Mouse (Mus musculus): Measurements from ENCODE around the gene Magi1. TPM values are rescaled to one million over a fixed set of nuclear protein-coding genes. Genes with fewer than 3 reads are reported as not detected.
A peak's percentile ranks its signal among the peaks of the same experiment; 100 is the strongest.

The Magi1 gene
- total and polyA plus RNA-seq, 2 experiments from 2014 or later, result 23.0 to 36.9 TPM

DNA sequence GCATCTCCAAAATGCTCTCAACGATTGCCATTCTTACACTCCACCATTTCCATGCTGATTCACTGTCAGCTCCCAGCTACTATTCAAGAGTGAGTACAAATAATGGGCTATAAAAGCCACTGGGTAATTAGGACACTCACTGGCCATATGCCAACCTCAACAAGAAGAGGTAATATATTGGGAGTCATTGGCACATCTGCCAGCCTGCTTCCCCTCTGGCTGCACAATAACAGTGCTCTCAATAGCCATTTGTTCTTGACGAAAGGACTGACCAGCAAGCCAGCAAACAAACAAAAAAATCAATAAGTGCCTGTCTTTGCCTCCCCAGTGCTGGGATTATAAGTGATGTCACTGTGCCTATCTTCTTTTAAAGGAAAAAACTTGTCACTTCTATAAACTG, 326.5 kb downstream of the Magi1 start:
- Histone ChIP-seq H3K36me3 (ENCODE audit: insufficient read depth, low read length) (no peaks in the 10 kb centered on the region), H3K9me3 (ENCODE audit: low read length) (no peaks in the 10 kb centered on the region), H3K27me3 (ENCODE audit: insufficient read depth, low read length) (no peaks in the 10 kb centered on the region), H3K4me3 (ENCODE audit: low read length) (no peak overlapping the region), H3K9ac (replicated peaks; ENCODE audit: low read length) (no peak overlapping the region), H3K27ac (no peak overlapping the region), H3K4me1 (ENCODE audit: insufficient read depth, low read length) (peaks cover 4% of the 10 kb centered on the region; the same call in 1 of the 2 replicates), H3K4me2 (ENCODE audit: low read depth, low read length) (no peak overlapping the region)
- ATAC-seq, result no peak
- DNase-seq (ENCODE audit: low spot score), result peak; percentile 36
- no peak for TF ChIP-seq CTCF (IDR thresholded peaks at IDR 0.05; ENCODE audit: low read depth)
- 30% methylated on average over 2 of the region's 2 CpGs for WGBS

GRCm38 (mm10) chr6:93946612-93947011, 337.1 kb downstream of the Magi1 start:
- ATAC-seq (no peak), DNase-seq (ENCODE audit: low spot score) (no peak)
- Histone ChIP-seq H3K27me3 (ENCODE audit: insufficient read depth, low read length) (no peaks in the 10 kb centered on the region), H3K36me3 (ENCODE audit: insufficient read depth, low read length) (no peaks in the 10 kb centered on the region), H3K4me3 (ENCODE audit: low read length) (no peak overlapping the region), H3K9ac (replicated peaks; ENCODE audit: low read length) (no peak overlapping the region), H3K4me2 (ENCODE audit: low read depth, low read length) (no peak overlapping the region), H3K4me1 (ENCODE audit: insufficient read depth, low read length) (no peaks in the 10 kb centered on the region), H3K27ac (no peak overlapping the region), H3K9me3 (ENCODE audit: low read length) (no peaks in the 10 kb centered on the region)
- TF ChIP-seq CTCF (IDR thresholded peaks at IDR 0.05; ENCODE audit: low read depth), result no peak
- 64% methylated on average over 2 of the region's 2 CpGs for WGBS

- DNase-seq (ENCODE audit: low spot score) (no peak), ATAC-seq (no peak)
- H3K9me3 ChIP-seq (ENCODE audit: low read length), result no peaks in the 10 kb centered on the region
- TF ChIP-seq CTCF (IDR thresholded peaks at IDR 0.05; ENCODE audit: low read depth), result no peak
- H3K4me2 ChIP-seq (ENCODE audit: low read depth, low read length), result no peak overlapping the region
- H3K36me3 ChIP-seq (ENCODE audit: insufficient read depth, low read length), result no peaks in the 10 kb centered on the region
- 79% methylated on average over 6 of the region's 6 CpGs for WGBS
- H3K27ac ChIP-seq, result no peak overlapping the region
- H3K9ac ChIP-seq (replicated peaks; ENCODE audit: low read length), result no peak overlapping the region
- no peaks in the 10 kb centered on the region for H3K27me3 ChIP-seq (ENCODE audit: insufficient read depth, low read length)
- no peak overlapping the region for H3K4me3 ChIP-seq (ENCODE audit: low read length)
- H3K4me1 ChIP-seq (ENCODE audit: insufficient read depth, low read length), result no peaks in the 10 kb centered on the region
Measured at GRCm38 (mm10) chr6:93936359-93936758, 347.4 kb downstream of the Magi1 start.

GRCm38 (mm10) chr6:93935793-93936192, 347.9 kb downstream of the Magi1 start:
- no peak for DNase-seq (ENCODE audit: low spot score)
- Histone ChIP-seq H3K4me3 (ENCODE audit: low read length) (no peak overlapping the region), H3K4me2 (ENCODE audit: low read depth, low read length) (no peak overlapping the region), H3K9ac (replicated peaks; ENCODE audit: low read length) (no peak overlapping the region), H3K36me3 (ENCODE audit: insufficient read depth, low read length) (no peaks in the 10 kb centered on the region), H3K9me3 (ENCODE audit: low read length) (no peaks in the 10 kb centered on the region), H3K4me1 (ENCODE audit: insufficient read depth, low read length) (no peaks in the 10 kb centered on the region), H3K27ac (no peak overlapping the region), H3K27me3 (ENCODE audit: insufficient read depth, low read length) (no peaks in the 10 kb centered on the region)
- no peak for TF ChIP-seq CTCF (IDR thresholded peaks at IDR 0.05; ENCODE audit: low read depth)
- 80% methylated on average over 4 of the region's 4 CpGs for WGBS
- ATAC-seq, result no peak

DNA sequence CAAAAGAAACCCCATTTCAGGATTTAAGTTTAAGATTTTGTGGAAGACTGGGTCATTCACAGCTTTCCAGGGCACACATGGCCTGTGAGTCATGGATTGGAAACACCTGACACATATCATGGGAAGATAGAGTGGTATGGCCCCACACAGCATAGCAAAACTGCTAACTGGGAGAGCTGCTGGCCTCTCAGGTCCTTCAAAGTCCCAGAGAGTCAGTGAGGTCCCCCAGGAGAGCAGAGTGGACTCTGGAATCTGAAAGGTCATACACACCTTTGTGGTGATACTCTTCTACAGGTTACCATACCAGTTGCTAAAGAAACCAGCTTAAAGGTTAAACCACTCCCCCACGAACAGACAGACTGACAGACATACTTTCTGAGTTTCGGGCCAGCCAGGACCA, 349.0 kb downstream of the Magi1 start:
- no peak overlapping the region for H3K9ac ChIP-seq (replicated peaks; ENCODE audit: low read length)
- DNase-seq (ENCODE audit: low spot score), result no peak
- ATAC-seq, result no peak
- TF ChIP-seq CTCF (IDR thresholded peaks at IDR 0.05; ENCODE audit: low read depth), result no peak
- no peaks in the 10 kb centered on the region for H3K27me3 ChIP-seq (ENCODE audit: insufficient read depth, low read length)
- H3K4me2 ChIP-seq (ENCODE audit: low read depth, low read length), result no peak overlapping the region
- no peaks in the 10 kb centered on the region for H3K36me3 ChIP-seq (ENCODE audit: insufficient read depth, low read length)
- no peaks in the 10 kb centered on the region for H3K9me3 ChIP-seq (ENCODE audit: low read length)
- 90% methylated on average over 2 of the region's 2 CpGs for WGBS
- H3K27ac ChIP-seq, result no peak overlapping the region
- no peaks in the 10 kb centered on the region for H3K4me1 ChIP-seq (ENCODE audit: insufficient read depth, low read length)
- H3K4me3 ChIP-seq (ENCODE audit: low read length), result no peak overlapping the region

- Histone ChIP-seq H3K27ac (no peak overlapping the region), H3K4me2 (ENCODE audit: low read depth, low read length) (no peak overlapping the region), H3K4me1 (ENCODE audit: insufficient read depth, low read length) (no peaks in the 10 kb centered on the region), H3K27me3 (ENCODE audit: insufficient read depth, low read length) (no peaks in the 10 kb centered on the region), H3K4me3 (ENCODE audit: low read length) (no peak overlapping the region), H3K9me3 (ENCODE audit: low read length) (no peaks in the 10 kb centered on the region), H3K9ac (replicated peaks; ENCODE audit: low read length) (no peak overlapping the region), H3K36me3 (ENCODE audit: insufficient read depth, low read length) (no peaks in the 10 kb centered on the region)
- 92% methylated on average over 2 of the region's 2 CpGs for WGBS
- ATAC-seq (no peak), DNase-seq (ENCODE audit: low spot score) (no peak)
- TF ChIP-seq CTCF (IDR thresholded peaks at IDR 0.05; ENCODE audit: low read depth), result no peak
Measured at GRCm38 (mm10) chr6:93924568-93924967, 359.1 kb downstream of the Magi1 start.

- no peak overlapping the region for H3K4me2 ChIP-seq (ENCODE audit: low read depth, low read length)
- H3K4me1 ChIP-seq (ENCODE audit: insufficient read depth, low read length), result no peaks in the 10 kb centered on the region
- no peaks in the 10 kb centered on the region for H3K9me3 ChIP-seq (ENCODE audit: low read length)
- DNase-seq (ENCODE audit: low spot score) (no peak), ATAC-seq (no peak)
- TF ChIP-seq CTCF (IDR thresholded peaks at IDR 0.05; ENCODE audit: low read depth), result no peak
- no peaks in the 10 kb centered on the region for H3K27me3 ChIP-seq (ENCODE audit: insufficient read depth, low read length)
- no peak overlapping the region for H3K4me3 ChIP-seq (ENCODE audit: low read length)
- no peak overlapping the region for H3K27ac ChIP-seq
- WGBS, result 50% methylated on average over 3 of the region's 3 CpGs
- H3K36me3 ChIP-seq (ENCODE audit: insufficient read depth, low read length), result no peaks in the 10 kb centered on the region
- no peak overlapping the region for H3K9ac ChIP-seq (replicated peaks; ENCODE audit: low read length)
Measured at GRCm38 (mm10) chr6:93923972-93924371, 359.7 kb downstream of the Magi1 start.

All from hindbrain, postnatal 0 days (tissue).